Mouse (Mus musculus): ENCODE results near the gene Slc13a3.

The Slc13a3 gene

GRCm38 (mm10) chr2:165364334-165365091 lies 108.5 kb downstream of the Slc13a3 start:
- peak; percentile 33 for DNase-seq (ENCODE audit: low spot score)

- no peak for DNase-seq (ENCODE audit: low spot score)
Measured at GRCm38 (mm10) chr2:165363282-165363681, 109.7 kb downstream of the Slc13a3 start.

DNA sequence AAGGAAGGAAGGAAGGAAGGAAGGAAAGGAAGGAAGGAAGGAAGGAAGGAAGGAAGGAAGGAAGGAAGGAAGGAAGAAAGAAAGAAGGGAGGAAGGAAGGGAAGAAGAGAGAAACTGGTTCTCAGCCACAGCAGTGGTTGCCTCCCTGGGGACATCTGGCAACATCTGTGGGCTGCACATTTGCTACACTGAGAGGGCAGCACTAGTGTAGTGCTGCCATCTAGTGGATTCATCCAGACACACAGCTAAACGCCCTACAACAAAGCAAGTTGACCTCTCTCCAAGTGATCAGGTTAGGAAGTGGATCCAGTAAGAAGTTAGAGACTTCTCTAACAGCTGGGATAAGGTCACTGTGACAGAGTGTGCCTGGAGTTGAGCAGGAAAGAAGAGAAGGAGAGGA lies 112.2 kb downstream of the Slc13a3 start:
- peak; percentile 40 for DNase-seq (ENCODE audit: low spot score)
